Mouse (Mus musculus) kidney, adult 10 weeks (tissue): ENCODE data around the gene Slc22a14. TPM values are rescaled to one million over a fixed set of nuclear protein-coding genes. Genes with fewer than 3 reads are reported as not detected.

Experiments used
- polyA plus RNA-seq: library from polyadenylated mRNA; stranded (reverse); fragments of 350-450 nt; fragmentation: Illumina TruSeq; extraction: RNeasy Lipid Tissue Mini Kit (QIAGEN cat#74804); gene quantifications from one replicate; pipeline ENCODE4 v1.2.3, GENCODE M21; 2014; ENCODE audit warnings: low read depth, low replicate concordance

The Slc22a14 gene
- polyA plus RNA-seq = 1.2 TPM

GRCm38 (mm10) chr9:119365284-119365683, at the start of gene Slc22a14:
Slc22a14 (minus strand) TSS chr9:119365553.

GRCm38 (mm10) chr9:119401801-119402214, 36.5 kb upstream of the Slc22a14 start, which contains the start of gene Acvr2b:
Acvr2b (plus strand) TSS chr9:119402118.

GRCm38 (mm10) chr9:119357331-119358057, 7.9 kb downstream of the Slc22a14 start, which contains the start of gene Xylb:
Xylb (plus strand) TSS chr9:119357381.

GRCm38 (mm10) chr9:119340909-119341816, 24.2 kb downstream of the Slc22a14 start, which contains the start of gene Myd88:
Myd88 (minus strand) TSS chr9:119341411.

GRCm38 (mm10) chr9:119339558-119340211, 25.7 kb downstream of the Slc22a14 start, which contains the start of gene Acaa1a:
Acaa1a (plus strand) TSS chr9:119339676.

GRCm38 (mm10) chr9:119322289-119323259, 42.8 kb downstream of the Slc22a14 start, which contains the start of gene Oxsr1:
Oxsr1 (minus strand) TSS chr9:119322427.

GRCm38 (mm10) chr9:119208998-119209397, 156.4 kb downstream of the Slc22a14 start, which contains the start of gene Slc22a13:
Slc22a13 (minus strand) TSS chr9:119209098.

GRCm38 (mm10) chr9:119158861-119159260, 206.5 kb downstream of the Slc22a14 start, which contains the start of gene Gm47289:
Gm47289 (plus strand) TSS chr9:119159161.

GRCm38 (mm10) chr9:119156278-119157201, 208.8 kb downstream of the Slc22a14 start, which contains the start of gene Acaa1b:
Acaa1b (minus strand) TSS chr9:119157093.

Other genes starting within 250 kb of the Slc22a14 start
- gene Acaa1b, start 208.5 kb downstream of the Slc22a14 start, polyA plus RNA-seq = 4.8 TPM
- not detected for gene Gm47289, start 206.4 kb downstream of the Slc22a14 start, polyA plus RNA-seq
- 3.5 TPM for gene Slc22a13, start 156.5 kb downstream of the Slc22a14 start, polyA plus RNA-seq
- gene Oxsr1, start 43.1 kb downstream of the Slc22a14 start, polyA plus RNA-seq = 35.1 TPM
- gene Acaa1a, start 25.9 kb downstream of the Slc22a14 start, polyA plus RNA-seq = 1.7 TPM
- 4.1 TPM for gene Myd88, start 24.1 kb downstream of the Slc22a14 start, polyA plus RNA-seq
- 128 TPM for gene Xylb, start 8.2 kb downstream of the Slc22a14 start, polyA plus RNA-seq
- 0.53 TPM for gene Acvr2b, start 36.6 kb upstream of the Slc22a14 start, polyA plus RNA-seq
- 1.5 TPM for gene Exog, start 79.4 kb upstream of the Slc22a14 start, polyA plus RNA-seq
- gene Scn5a, start 213.5 kb upstream of the Slc22a14 start, polyA plus RNA-seq = 0.08 TPM